Mouse (Mus musculus) thymus, postnatal 25 days (tissue): ENCODE measurements around the gene Best1.

ENCODE experiments used
- DNase-seq: peaks from one replicate; pipeline ENCODE4 v3.0.0; 2022

Gene Best1

GRCm38 (mm10) chr19:10022414-10023303 is 21.2 kb upstream of the Best1 start:
- no peak for DNase-seq

- DNase-seq, result no peak
Observed at GRCm38 (mm10) chr19:10021981-10022380, 20.5 kb upstream of the Best1 start.

GRCm38 (mm10) chr19:10019214-10019760 is 17.9 kb upstream of the Best1 start:
- no peak for DNase-seq

GRCm38 (mm10) chr19:10018527-10018818 is 17.0 kb upstream of the Best1 start:
- no peak for DNase-seq

- peak; percentile 58 for DNase-seq
Observed at GRCm38 (mm10) chr19:10017637-10018526, 16.4 kb upstream of the Best1 start.

- DNase-seq, result no peak
Observed at GRCm38 (mm10) chr19:10016151-10016550, 14.7 kb upstream of the Best1 start.

GRCm38 (mm10) chr19:10015442-10015841 is 14.0 kb upstream of the Best1 start:
- no peak for DNase-seq

- DNase-seq, result no peak
Observed at GRCm38 (mm10) chr19:10014824-10015223, 13.4 kb upstream of the Best1 start.

GRCm38 (mm10) chr19:10013913-10014312 is 12.5 kb upstream of the Best1 start:
- no peak for DNase-seq

- no peak for DNase-seq
Observed at GRCm38 (mm10) chr19:10013348-10013747, 11.9 kb upstream of the Best1 start.

GRCm38 (mm10) chr19:10012827-10013278 is 11.4 kb upstream of the Best1 start:
- no peak for DNase-seq

GRCm38 (mm10) chr19:10011408-10011807 is 10.0 kb upstream of the Best1 start:
- DNase-seq, result no peak

- no peak for DNase-seq
Observed at GRCm38 (mm10) chr19:10003696-10004095, 2.3 kb upstream of the Best1 start.

- no peak for DNase-seq
Observed at GRCm38 (mm10) chr19:10000330-10000729, 1.1 kb downstream of the Best1 start.

- DNase-seq, result no peak
Observed at GRCm38 (mm10) chr19:9998736-9999486, 2.5 kb downstream of the Best1 start.

GRCm38 (mm10) chr19:9998063-9998416 is 3.4 kb downstream of the Best1 start:
- DNase-seq, result no peak

GRCm38 (mm10) chr19:9997204-9998062 is 4.0 kb downstream of the Best1 start:
- no peak for DNase-seq

GRCm38 (mm10) chr19:9993036-9993656 is 8.3 kb downstream of the Best1 start:
- peak; percentile 86 for DNase-seq

GRCm38 (mm10) chr19:9992011-9992958 is 9.1 kb downstream of the Best1 start:
- no peak for DNase-seq

- DNase-seq, result peak; percentile 84
Observed at GRCm38 (mm10) chr19:9991304-9991703, 10.1 kb downstream of the Best1 start.
